Mouse (Mus musculus) liver (tissue): ENCODE results near the gene Entpd3.

Experiments used
- DNase-seq: peaks from one replicate; pipeline ENCODE4 v3.0.0-alpha.2; 2020; ENCODE audit warnings: mixed read lengths

Entpd3 gene

DNA sequence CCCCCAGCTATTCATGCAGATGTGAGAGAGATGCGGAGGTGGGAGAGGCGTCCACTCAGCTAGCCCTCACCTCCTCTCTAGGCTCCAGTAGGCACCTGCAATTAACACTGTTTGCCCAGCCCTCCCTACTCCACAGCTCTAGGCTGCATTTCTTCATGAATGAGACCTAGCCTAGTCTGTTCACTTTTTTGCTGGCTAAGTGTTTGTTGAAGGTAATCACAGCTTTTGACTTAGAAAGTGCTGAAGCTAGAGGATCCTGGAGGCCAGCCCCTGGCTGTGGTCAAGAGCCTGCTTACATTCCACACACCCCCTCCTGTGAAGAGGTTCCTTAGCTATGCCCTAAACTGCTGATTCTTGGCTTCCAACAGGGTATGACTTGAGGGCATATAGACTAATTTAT is 1.8 kb downstream of the Entpd3 start:
- DNase-seq, result no peak

DNA sequence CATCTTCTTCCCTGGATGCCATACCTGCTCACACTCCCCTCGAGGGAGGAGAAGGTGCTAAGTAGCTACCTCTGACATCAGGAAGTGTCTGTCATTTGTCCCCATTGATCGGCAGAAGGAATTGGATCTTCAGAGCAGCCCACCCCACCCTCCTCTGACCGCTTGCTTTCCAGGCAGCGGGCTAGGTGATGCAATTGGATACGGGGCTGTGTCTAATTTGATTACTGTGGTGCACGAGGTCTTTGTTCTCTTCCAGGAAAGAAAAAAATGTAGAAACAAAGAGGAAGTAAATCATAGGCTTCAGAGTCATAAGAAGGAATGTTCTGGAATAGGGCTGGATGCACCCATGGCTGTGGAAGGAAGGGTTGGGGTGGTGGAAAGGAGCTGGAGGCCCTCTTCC is 2.6 kb downstream of the Entpd3 start:
- DNase-seq, result no peak

DNA sequence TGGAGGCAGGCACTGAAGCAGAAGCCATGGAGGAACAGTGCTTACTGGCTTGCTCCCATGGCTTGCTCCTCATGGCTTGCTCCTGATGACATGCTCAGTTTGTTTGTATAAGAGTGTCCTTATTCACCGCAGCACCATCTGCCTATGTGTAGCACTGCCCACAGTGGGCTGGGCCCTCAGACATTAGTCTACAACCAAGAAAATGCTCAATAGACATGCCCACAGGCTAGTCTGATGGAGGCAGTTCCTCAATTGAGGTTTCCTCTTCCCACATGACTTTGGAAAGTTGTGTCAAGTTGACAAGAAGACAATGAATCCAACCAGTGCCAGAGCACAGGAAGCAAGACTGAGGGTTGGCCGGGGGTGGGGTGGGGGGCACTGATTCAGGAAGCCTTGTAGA is 6.4 kb downstream of the Entpd3 start:
- no peak for DNase-seq

DNA sequence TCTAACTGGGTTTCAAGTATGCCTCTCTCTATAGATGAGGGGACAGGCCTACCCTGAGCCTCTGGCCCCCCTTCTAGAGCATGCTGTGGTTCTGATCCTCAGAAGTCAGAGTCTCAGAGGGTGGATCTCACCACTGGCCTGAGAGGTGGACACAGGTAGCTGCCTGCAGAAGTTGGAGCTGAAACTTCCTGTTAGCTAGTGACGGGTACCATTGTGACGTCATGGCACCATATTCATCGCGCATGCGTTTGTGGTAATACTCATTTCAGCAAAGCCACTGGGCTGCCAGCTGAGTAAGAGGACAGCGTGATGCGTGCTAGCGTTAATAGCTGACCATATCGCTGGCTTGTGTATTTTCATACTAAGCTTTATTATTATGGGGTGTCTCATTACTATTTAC is 6.9 kb downstream of the Entpd3 start:
- DNase-seq, result no peak

- no peak for DNase-seq
Measured at GRCm38 (mm10) chr9:120547026-120547668, 7.5 kb downstream of the Entpd3 start.

GRCm38 (mm10) chr9:120550778-120551177 is 11.2 kb downstream of the Entpd3 start:
- no peak for DNase-seq

DNA sequence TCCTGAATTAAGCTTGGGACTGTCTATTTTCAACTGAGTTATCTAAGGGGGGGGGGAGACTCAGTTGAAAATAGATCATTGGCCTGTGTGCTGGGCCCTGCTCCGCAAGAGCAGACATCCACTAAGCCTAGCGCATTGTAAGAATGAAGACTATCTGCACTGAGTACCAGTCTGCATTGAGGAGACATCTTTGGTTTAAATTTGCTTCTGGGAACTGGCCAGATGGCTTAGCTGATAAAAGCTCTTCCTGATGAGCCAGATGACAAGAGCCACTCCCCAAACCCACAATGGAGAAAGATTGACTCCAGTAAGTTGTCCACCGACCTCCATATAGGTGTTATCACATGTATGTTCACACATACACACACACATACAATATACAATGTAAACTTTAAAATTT is 24.0 kb downstream of the Entpd3 start:
- no peak for DNase-seq

- DNase-seq, result no peak
Measured at GRCm38 (mm10) chr9:120564247-120564646, 24.6 kb downstream of the Entpd3 start.

DNA sequence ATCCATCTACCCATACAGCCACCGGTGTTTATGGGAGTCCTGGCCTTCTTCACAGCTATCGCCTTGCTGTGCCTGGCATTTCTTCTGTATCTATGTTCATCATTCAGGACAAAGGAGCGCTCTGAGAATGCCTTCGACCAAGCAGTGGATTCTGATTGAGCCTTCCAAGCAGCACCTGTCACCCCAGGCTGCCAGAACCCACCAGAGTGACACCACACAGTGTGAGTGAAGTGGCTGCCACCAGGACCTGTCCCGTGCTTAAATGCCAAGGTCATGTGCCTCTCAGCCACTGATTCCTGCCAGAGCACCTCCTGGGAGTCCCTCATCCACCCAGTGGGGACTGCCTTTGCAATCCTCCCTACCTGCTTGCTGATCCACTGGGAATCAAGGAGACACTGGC is 26.8 kb downstream of the Entpd3 start:
- no peak for DNase-seq

- peak; percentile 80 for DNase-seq
Measured at GRCm38 (mm10) chr9:120568917-120569316, 29.3 kb downstream of the Entpd3 start.

GRCm38 (mm10) chr9:120569721-120570333 is 30.2 kb downstream of the Entpd3 start:
- peak; percentile 36 for DNase-seq

- no peak for DNase-seq
Measured at GRCm38 (mm10) chr9:120570334-120570725, 30.7 kb downstream of the Entpd3 start.

DNA sequence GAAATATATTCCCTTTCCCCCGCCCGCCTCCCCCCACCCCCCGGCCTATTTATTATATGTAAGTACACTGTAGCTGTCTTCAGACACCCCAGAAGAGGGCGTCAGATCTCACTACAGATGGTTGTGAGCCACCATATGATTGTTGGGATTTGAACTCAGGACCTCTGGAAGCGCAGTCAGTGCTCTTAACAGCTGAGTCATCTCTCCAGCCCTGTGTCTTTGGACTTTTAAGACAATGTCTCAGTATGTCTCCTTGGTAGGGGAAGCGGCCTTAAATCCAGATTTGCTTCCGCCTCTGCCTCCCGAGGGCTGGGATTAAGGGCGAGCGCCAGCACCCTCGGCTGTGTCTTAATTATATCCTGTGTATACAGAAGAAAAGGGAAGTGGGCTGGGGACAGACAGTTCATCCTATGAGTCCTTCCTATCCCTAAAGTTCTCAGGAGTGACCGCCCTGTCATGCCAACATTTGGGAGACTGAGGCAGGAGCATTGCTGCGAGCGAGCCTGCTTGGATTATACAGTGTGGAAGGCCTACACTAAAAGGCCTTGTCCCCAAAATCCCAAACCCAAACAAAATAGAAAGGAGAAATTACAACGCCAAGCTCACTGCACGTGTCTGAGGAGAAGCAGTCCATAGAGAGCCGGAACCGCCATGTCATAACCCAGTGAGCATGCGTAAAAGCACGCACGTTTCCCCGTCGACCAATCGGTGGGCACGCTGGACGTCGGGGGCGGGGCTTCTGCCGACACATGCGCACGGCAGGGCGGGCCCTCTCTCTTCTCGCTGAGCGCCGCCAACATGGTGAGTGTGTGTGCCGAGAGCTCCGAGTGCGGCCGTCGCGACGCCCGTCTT is 31.3 kb downstream of the Entpd3 start, which contains the start of gene Rpl14:
Gene Rpl14, plus strand, starts transcription at position 704 of the 852 bp plus-strand sequence.
- peak; percentile 99 for DNase-seq

DNA sequence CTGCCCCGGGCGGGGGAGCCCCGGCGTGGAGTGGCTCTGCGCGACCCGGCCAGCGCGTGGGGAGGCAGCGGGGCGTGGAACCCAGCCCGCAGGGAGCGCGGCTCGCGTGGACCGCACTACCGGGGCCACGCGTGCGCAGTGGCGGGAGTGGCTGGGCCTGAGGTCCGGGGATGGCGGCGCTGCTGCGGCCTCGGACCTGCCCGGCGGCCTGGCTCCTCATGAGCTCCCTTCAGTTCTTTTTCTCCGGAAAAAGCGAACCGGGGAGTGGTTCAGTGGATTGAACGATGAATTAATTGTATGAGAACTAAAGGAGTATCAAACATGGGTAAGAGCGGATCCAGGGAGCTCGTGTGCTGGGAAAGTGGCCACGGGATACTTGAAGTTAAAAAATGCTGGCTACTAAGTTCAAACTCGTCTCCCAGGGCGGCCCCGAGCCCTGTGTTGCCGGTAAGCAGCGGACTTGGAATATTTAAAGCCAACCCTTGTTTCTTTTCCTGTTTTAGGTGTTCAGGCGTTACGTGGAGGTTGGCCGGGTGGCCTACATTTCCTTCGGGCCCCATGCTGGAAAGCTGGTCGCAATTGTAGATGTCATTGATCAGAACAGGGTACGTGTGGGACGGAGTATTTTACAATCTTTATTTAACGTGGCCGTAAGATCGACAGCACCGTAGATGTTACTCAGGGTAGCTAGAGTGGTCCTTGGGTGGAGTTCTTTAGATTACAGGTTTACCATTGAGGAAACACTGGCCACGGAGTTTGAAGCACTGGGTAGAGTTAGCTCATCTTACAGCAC is 32.2 kb downstream of the Entpd3 start:
- no peak for DNase-seq

DNA sequence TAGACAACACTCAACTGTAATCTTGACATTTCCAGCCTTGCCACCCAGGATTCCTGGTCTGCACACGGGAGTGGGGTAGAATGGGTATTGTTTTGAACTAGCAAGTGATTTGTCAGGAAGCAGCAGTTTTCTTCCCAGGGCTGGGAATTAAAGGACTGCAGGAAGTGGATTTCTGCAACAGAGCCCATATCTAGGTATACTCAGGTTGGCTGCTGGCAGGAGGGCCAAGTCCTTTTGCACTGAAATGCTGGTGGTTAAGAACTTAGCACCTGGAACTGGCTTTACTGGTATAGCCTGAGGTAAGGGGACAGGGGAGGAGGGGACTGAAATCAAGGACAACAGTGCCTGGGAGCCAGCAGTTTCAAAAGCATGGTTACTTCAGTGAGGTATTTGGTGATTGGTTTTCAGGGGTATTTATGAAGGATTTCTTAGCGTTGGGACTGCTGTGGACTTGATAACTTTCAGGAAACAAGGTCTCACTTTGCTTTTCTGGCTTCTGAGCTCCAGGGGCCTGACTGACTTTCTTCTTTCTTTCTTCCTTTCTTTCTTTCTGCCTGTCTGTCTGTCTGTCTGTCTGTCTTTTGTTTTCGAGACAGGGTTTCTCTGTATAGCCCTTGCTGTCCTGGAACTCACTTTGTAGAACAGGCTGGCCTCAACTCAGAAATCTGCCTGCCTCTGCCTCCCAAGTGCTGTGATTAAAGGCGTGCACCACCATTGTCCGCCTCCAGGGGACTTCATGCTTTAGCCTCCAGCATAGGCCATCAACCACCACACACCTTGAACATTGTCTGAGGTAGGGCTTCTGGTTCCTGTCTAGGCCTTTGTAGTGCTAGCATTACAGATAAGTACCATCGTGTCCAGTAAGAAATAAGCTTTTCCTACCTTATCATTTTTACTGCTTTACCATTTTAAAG is 36.4 kb downstream of the Entpd3 start:
- DNase-seq, result peak; percentile 47

GRCm38 (mm10) chr9:120576662-120577013 is 37.0 kb downstream of the Entpd3 start:
- DNase-seq, result no peak

DNA sequence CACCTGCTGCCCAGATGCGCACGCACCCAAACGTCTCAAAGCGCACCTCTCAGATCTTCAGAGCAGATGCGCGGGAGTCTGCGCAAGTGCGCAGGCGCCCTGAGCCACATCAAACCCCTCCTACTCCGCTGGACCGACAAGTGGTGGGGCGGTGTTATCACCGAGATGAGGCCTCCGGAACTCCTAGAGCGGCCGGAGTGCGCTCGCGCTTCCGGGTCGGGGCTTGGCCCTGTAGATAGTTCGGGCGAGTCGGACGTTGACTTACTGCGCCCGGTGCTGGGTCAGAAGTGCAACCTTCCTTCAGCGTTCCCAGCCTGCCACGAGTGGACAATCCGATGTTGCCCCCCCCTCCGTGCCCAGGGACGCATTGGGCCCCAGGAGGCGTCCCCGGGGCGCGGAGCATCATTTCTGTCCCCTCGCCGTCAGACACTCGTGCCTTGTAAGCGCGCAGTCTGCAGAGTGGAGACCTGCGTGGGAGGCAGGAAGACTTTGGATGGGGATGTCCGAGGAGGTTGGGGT is 37.6 kb downstream of the Entpd3 start:
- peak; percentile 96 for DNase-seq

DNA sequence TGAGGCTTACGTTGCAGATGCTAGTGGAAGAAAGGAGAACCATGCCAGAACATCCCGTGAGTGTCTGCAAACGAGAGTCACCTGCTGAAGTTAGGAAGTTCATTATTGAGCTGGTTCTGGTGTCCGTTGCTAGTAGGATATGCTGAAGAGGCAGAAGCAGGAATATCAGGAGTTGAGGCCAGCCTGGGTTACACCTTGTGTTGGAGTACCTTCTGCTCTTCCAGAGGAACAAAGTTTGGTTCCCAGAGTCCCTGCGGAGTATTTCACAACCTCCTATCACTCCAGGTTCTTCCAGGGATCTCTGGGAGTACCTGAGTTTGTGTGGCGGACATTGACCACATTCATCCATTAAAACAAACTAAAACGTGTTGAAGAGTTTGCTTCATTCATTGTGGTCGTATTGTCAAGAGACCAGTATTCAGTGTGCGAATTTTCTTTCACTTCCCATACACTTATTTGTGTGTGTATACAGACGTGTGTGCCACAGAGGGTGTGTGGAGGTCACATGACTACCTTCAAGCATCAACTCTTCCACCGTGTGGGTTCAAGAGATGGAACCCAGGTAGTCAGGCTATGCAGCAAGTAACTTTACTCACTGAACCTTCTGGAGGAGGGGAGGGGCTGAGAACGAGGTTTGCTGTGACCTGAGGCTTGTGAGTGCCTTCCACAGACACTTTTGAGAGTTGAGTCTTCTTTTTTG is 38.2 kb downstream of the Entpd3 start:
- DNase-seq, result no peak

DNA sequence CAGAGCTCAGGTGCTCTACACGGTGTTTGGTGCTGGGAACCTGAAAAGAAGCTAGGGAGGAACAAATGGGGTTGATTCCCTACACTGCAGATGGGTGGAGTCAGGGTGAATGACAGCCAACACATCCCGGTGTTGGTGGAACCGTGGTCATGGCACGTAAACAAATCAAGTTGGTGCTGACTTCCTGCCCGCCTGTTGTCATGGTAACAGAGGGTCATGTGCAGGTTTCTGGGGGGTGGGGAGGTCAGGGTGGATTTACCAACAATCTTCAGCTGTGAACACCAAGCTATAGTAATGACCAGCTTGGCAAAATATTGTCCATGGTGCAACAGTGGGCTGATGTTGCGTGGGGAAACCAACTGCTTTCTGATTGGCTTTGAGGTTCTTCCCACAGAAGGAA is 39.1 kb downstream of the Entpd3 start:
- DNase-seq, result no peak

- DNase-seq, result no peak
Measured at GRCm38 (mm10) chr9:120579808-120580207, 40.2 kb downstream of the Entpd3 start.
